Mouse (Mus musculus) adrenal gland, postnatal 36 days (tissue): Measurements from ENCODE around the gene Dnmt3a. TPM values are rescaled to one million over a fixed set of nuclear protein-coding genes. Genes with fewer than 3 reads are reported as not detected.
"Not testable (repeated sequence)": the region's sequence is repeated elsewhere in the genome, so short reads cannot be mapped to it uniquely, and the experiment has no call there.

Experiments
- DNase-seq, 2 experiments: peaks; one replicate each; pipeline ENCODE4 v3.0.0; 2021; ENCODE audit warnings: mixed read lengths in 1 of 2
- total RNA-seq, 2 experiments: library from RNA; stranded (reverse); gene quantifications; 2 replicates each; pipeline ENCODE4 v1.2.3; 2021

Gene Dnmt3a
- total RNA-seq, 2 experiments from 2014 or later, result 51.6 to 52.4 TPM

DNA sequence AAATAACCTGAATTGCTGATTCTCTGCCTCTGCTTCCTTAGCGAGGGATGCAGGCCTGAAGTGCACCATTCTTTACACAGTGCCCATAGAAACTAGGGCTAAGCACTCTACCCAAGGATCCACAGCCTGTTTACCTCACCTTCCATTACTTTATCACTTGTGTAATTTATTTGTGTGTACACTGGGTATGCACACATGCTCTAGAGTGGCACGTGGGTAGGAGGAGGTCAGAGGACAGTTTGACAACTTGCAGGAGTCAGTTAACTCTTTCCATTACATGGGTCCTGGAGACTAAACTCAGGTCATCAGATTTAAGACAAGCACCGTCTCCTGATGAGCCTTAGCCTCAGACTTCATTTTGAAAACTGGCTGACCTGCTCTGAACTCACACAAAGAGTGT, 112.8 kb downstream of the Dnmt3a start:
- no peak for DNase-seq

DNA sequence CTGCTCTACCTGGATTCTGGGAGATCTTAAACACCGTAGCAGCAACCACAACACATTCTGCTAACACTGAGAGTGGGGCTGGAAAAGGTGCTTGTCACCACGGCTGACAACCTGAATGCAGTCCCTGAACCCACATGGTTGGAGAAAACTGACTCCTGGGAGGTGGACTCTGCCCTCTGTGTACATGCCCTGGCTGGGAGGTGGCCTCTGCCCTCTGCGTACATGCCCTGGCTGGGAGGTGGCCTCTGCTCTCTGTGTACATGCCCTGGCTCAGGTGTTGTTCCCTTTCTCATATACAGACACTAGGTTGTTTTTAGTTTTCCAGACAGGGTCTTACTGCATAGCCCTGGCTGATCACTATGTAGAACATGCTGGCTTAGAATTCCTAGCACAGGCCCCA, 113.6 kb downstream of the Dnmt3a start:
- DNase-seq, result no peak

DNA sequence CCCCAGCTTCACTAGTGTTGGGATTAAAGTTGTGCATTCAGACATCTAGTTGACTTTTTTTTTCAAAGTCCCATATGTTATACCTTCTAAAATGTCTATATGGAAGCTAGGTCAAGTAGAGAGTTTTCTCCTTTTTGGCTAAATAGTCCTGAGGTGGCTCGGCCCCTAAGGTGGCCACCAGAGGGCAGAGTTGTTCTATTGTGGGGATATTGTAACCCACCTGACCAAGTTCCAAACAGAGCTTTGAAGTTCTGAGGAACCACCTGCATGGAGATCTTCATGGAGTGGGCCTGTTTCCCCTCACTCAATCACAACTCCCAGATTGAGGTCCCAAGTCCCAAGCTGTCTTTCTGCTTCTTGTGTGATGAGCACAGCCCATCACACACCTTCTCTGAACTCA, 120.3 kb downstream of the Dnmt3a start:
- peak; percentile 75 to 83 for DNase-seq

DNA sequence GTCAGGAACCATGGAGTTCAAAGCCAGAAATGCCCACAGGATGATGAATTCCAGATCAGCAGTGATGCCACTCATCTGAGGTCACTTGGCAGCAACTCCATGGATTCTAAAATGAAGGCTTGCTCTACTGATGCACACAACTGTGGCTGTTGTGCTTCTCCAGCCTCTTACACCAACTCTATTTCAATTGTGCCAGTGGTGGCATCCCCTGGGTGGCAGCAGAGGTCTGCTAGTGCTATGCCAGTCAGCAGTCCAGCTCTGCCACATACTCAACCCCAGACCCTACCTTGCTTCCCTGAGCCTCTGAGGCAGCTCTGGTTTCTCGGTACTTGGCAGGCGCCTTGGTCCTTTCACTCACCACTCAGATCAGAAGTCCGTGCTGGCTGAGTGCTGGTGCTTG, 123.0 kb downstream of the Dnmt3a start:
- peak; percentile 32 to 47 for DNase-seq

DNA sequence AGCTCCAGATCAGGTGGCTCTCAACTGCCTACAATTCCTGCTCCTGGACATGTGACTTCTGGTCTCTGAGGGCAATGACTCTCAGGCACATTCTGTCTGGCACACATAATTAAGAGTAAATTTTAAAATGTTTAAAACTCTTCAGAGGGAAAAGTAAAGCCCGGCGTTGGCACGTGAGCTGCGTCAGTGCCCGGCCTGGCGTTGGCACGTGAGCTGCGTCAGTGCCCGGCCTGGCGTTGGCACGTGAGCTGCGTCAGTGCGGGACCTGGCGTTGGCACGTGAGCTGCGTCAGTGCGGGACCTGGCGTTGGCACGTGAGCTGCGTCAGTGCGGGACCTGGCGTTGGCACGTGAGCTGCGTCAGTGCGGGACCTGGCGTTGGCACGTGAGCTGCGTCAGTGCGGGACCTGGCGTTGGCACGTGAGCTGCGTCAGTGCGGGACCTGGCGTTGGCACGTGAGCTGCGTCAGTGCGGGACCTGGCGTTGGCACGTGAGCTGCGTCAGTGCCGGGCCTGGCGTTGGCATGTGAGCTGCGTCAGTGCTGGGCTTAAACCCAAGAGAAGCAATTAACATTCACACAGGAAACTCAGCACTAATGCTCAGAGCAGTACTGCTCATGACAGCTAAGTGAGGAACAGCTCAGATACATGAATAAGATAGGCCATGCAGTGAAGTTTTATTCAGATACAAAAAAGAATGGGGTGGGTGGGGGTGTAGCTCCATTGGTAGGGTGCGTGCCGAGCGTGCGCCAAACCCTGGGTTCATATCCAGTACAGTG, 124.5 kb downstream of the Dnmt3a start:
- DNase-seq, result not testable (repeated sequence)

DNA sequence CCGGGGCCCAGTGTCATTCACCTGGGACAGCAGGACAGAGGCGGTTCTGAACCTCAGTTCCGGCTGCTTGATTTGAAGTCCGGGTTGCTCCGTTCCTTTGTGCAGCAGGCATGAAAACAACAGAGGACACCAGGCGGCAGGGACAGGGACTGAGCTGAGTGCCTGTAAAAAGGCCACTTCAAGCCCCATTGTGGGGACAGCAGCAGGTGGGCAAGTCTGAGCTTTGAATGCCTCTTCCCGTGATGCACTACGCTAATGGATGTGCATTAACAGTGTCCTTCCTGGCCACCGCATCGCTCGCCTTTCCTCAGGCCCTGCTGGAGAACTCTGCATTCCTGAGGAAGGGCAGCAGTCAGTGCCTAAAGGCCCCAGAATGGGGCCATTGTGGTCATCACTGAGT, 136.2 kb downstream of the Dnmt3a start:
- DNase-seq, result no peak

DNA sequence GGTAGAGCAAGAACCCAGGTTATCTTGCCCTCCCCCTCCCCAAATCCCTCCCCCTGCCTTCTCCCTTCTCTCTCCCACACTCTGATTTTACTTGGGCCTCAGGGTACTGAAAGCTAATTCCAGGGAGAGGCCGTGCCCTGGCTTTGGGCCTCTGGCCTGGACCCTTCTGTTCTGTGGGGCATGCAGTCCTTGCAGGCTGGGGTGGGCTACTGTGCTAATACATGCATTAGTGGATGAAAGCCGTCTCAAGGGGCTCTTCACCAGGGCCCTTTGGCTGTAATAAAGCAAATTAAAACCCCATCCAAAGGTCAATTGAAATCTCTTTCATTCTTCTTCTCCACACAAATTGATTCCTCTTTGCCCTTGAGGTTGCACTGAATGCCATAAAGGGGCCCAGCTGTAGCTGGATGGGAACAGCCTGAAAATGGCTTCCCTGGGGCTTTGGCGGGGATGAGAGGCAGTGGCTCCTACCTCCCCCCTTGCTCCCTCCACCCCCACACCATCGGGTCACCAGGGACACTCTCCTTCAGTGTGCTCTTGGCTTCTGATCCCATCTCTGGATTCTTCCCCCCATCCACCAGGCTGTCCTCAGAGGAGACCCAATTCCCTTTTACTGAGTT, 138.8 kb downstream of the Dnmt3a start:
- no peak for DNase-seq

DNA sequence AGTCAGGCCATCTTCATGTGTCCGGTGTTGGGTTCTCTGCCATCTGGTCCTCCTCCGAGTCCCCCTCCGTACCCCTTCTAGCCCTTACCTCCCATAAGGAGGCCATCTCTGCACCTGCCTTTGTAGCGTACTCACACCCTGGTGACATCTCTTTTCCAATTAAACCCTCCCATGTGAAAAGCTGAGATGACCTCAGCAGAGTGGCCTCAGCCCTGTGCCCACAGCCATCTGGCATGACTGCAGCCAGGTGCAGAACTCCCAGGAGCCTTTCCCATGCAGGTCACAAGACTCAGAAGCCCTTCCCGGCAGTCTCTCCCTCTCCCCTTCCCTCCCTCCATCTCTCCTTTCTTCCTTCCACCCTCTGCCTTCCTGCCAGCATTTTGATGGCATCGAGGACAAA, 141.7 kb downstream of the Dnmt3a start:
- no peak for DNase-seq

DNA sequence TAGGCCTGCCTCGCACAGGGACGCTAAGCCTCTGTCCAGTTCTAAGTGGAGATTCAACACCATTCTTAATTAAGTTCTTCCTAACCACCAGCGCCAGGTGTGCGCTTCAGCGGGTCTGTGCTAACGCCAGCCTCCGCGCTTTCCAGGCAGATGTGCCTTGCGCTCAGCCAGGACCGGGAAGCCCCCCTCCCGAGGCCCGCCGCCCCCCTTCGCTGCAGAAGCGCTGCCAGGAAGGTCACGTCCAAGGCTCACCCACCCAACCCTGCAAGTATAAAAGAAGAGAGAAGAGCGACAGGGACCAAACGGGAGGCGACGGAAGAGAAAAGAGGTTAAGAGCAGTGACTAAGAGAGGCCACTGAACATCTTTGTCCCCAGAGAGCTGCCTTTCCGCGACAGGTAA, 148.8 kb downstream of the Dnmt3a start, which contains the start of gene Pomc:
Pomc (plus strand) TSS at position 301 of the 400 bp plus-strand sequence.
- no peak for DNase-seq

DNA sequence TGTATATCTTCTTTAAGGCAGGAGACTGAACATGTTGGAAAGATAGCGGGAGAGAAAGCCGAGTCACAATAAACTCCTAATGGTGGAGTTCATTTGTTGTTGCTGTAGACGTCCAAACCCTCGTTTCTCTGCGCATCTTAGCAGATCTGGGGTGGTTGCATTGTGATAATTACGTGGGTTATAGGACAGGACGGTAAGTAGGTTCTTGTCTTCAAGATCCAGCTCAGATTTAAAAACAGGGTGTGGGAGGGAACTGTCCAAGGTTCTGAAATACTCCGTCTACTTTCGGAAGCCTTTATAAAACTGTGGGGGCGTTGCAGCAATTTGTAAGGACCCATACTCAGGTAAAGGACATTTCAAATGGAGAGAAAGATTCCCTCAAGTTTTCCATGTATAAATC, 149.6 kb downstream of the Dnmt3a start:
- no peak for DNase-seq

DNA sequence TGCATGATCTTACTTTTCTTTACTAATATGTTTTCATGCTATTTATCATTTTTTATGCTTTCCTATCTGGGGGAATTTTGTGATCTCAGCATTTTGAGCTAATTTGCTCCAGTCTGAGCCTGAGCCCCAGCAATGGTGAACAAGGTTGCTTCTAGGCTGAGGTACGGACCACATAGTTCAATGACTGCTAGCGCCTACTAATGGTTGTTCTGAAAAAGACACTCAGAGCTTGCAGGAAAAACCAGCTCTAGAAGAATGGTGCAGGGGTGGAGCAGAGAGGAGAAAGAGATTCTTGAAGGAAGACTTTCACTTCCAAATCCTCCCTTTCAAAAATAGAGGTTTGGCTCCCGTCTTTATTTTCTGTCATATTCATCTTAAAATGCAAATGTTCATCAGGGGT, 150.5 kb downstream of the Dnmt3a start:
- no peak for DNase-seq

DNA sequence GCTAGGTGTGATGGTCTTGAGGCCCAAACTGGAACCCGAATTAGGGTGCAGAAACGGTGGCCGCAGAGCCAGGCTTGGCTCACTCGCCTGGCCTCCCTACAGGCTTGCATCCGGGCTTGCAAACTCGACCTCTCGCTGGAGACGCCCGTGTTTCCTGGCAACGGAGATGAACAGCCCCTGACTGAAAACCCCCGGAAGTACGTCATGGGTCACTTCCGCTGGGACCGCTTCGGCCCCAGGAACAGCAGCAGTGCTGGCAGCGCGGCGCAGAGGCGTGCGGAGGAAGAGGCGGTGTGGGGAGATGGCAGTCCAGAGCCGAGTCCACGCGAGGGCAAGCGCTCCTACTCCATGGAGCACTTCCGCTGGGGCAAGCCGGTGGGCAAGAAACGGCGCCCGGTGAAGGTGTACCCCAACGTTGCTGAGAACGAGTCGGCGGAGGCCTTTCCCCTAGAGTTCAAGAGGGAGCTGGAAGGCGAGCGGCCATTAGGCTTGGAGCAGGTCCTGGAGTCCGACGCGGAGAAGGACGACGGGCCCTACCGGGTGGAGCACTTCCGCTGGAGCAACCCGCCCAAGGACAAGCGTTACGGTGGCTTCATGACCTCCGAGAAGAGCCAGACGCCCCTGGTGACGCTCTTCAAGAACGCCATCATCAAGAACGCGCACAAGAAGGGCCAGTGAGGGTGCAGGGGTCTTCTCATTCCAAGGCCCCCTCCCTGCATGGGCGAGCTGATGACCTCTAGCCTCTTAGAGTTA, 154.2 kb downstream of the Dnmt3a start:
- DNase-seq, result peak; percentile 89 to 93

DNA sequence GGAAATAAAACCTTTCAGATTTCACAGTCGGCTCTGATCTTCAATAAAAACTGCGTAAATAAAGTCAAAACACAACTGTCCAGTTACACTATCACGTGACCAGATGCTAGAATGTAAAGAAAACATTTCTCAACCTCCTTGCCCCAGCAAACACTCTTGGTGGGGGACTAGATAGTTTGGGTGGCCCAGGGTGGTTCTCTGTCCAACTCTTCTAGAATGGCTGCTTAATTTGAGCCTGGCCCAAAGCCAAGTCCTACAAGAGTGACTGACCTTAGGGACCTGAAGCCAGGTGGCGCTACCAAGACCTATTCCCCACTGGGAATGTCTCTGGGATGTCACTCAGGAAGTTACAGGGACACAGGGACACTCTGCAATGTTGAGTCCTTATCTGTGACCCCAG, 154.7 kb downstream of the Dnmt3a start:
- DNase-seq, result peak in 1 of 2 experiments; percentile 19

Other genes starting within 250 kb of the Dnmt3a start
- 10 to 100 TPM; 30.1 to 43.3 TPM for gene Dtnb, start 233.6 kb upstream of the Dnmt3a start, total RNA-seq
- 1 to 10 TPM; 1.2 to 1.3 TPM for gene Pomc, start 148.9 kb downstream of the Dnmt3a start, total RNA-seq
- 1 to 10 TPM; 1.9 to 5.1 TPM for gene Efr3b, start 232.9 kb downstream of the Dnmt3a start, total RNA-seq